29 mouse cellular contexts compared by ENCODE assay signal in genomic region chr14:57101623-57102022, GRCm38 (mm10). TPM values are rescaled to one million over a fixed set of nuclear protein-coding genes. Genes with fewer than 3 reads are reported as not detected.
"Had no signal": no experiment of that assay in that cellular context is flagged by ENCODE, and none has a peak within 500 bp of the region (broad histone marks: within the 10 kb centered on the region; RNA-seq: fewer than 3 reads in every experiment).

No protein-coding gene starts in this region.

- H3K27ac ChIP-seq: kidney, postnatal 0 days; layer of hippocampus, adult 2 months; liver, embryonic 13.5 days; midbrain, embryonic 15.5 days had no signal

- DNase-seq: kidney, adult 2 months; kidney, postnatal 25 days; layer of hippocampus, adult 9-11 months; liver, embryonic 13.5 days; lung, adult 2 months; lung, postnatal 14 days; lung, postnatal 4 days; thymus, adult 18-20 months; thymus, postnatal 36 days had no signal

- H3K4me2 ChIP-seq: liver, embryonic 13.5 days; midbrain, embryonic 11.5 days; midbrain, embryonic 15.5 days had no signal

- H3K9ac ChIP-seq: liver, embryonic 13.5 days; midbrain, embryonic 15.5 days had no signal

- H3K9me3 ChIP-seq: liver, embryonic 13.5 days; midbrain, embryonic 15.5 days had no signal

- H3K4me3 ChIP-seq: layer of hippocampus, adult 2 months; liver, embryonic 13.5 days; midbrain, embryonic 15.5 days; myocyte had no signal

- ATAC-seq: intestine, postnatal 0 days; midbrain, embryonic 15.5 days had no signal

- H3K36me3 ChIP-seq: liver, embryonic 13.5 days; midbrain, embryonic 15.5 days had no signal

RNA-seq across cellular contexts. Expression of gene Gjb2, which starts 2.9 kb away (rescaled TPM):
- total RNA-seq: megakaryocyte progenitor cell, adult 5-6 weeks; megakaryocyte-erythroid progenitor cell, adult 5-6 weeks had no signal
- polyA plus RNA-seq: myocyte had no signal

RNA-seq across cellular contexts. Expression of gene Gm4491, which starts 14.1 kb away (rescaled TPM):
- total RNA-seq: megakaryocyte progenitor cell, adult 5-6 weeks; megakaryocyte-erythroid progenitor cell, adult 5-6 weeks; monocyte, adult 5-6 weeks had no signal
- polyA plus RNA-seq: intestine, embryonic 14.5 days; kidney, adult 2 months; kidney, embryonic 14.5 days; kidney, postnatal 0 days; large intestine, adult 2 months; liver, embryonic 13.5 days; lung, adult 2 months; lung, embryonic 16.5 days; midbrain, embryonic 11.5 days; midbrain, embryonic 15.5 days; myocyte; neural tube, embryonic 11.5 days; neural tube, embryonic 14.5 days; small intestine, adult 2 months; spleen, adult 2 months; stomach, embryonic 16.5 days; testis, adult 2 months had no signal

RNA-seq across cellular contexts. Expression of gene Gjb6, which starts 31.8 kb away (rescaled TPM):
- total RNA-seq: megakaryocyte progenitor cell, adult 5-6 weeks; megakaryocyte-erythroid progenitor cell, adult 5-6 weeks; monocyte, adult 5-6 weeks had no signal
- polyA plus RNA-seq: intestine, embryonic 14.5 days; large intestine, adult 2 months; myocyte; small intestine, adult 2 months; spleen, adult 2 months; testis, adult 2 months had no signal

RNA-seq across cellular contexts. Expression of gene Gja3, which starts 43.7 kb away (rescaled TPM):
- total RNA-seq: megakaryocyte progenitor cell, adult 5-6 weeks; megakaryocyte-erythroid progenitor cell, adult 5-6 weeks; monocyte, adult 5-6 weeks had no signal
- polyA plus RNA-seq: large intestine, adult 2 months; neural tube, embryonic 14.5 days; spleen, adult 2 months; urinary bladder, adult 2 months had no signal
